Mouse (Mus musculus): ENCODE data around the gene Syngr2.

- TF ChIP-seq GATA1 (IDR thresholded peaks at IDR 0.05; ENCODE audit: low read length) (no peak), TAL1 (IDR thresholded peaks at IDR 0.05; ENCODE audit: low read length) (no peak)
Measured at GRCm38 (mm10) chr11:117810401-117811046, 1.1 kb downstream of the Syngr2 start.
